Mouse (Mus musculus): Measurements from ENCODE around the gene Mex3b. TPM values are rescaled to one million over a fixed set of nuclear protein-coding genes. Genes with fewer than 3 reads are reported as not detected.

Mex3b gene
- polyA plus RNA-seq (2012; ENCODE audit: insufficient read depth, insufficient read length, missing spikeins) = 6.8 and 7.8 TPM in 2 replicates

GRCm38 (mm10) chr7:82867271-82868121 lies at the start of gene Mex3b:
Mex3b (plus strand) TSS chr7:82867333.
- Histone ChIP-seq H3K27ac (ENCODE audit: insufficient read depth, low read depth, low read length) (peak within 1 kb of the TSS; percentile 62), H3K4me1 (ENCODE audit: control insufficient read depth, insufficient read depth, low read length) (peaks cover 3% of the 10 kb centered on the region; the same call in 1 of the 2 replicates), H3K4me3 (ENCODE audit: insufficient read depth, low read length) (peak within 1 kb of the TSS; percentile 79)
- TF ChIP-seq POLR2A (IDR thresholded peaks at IDR 0.05; ENCODE audit: borderline replicate concordance, low read depth, low read length) (no peak), CTCF (IDR thresholded peaks at IDR 0.05; ENCODE audit: low read depth, low read length) (no peak)

DNA sequence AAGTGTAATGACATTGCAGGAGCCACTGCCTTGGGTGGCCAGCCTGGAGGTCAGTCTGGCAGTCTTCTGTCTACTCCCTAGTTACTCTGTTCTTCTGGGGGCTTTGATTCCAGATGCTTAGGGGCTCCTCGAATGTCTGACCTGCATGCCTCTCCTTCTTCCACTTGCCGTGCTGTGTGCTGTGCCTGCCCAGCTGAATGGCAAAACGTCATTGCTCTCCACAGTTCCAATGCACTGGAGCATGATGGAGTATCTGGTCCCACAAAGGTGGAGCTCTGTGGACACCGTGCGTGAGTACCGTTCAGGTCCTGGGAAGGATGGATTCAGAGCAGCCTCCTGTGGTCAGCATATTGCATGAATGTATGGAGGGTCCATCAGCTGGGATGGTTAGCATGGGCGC lies 47.6 kb upstream of the Mex3b start:
- H3K27ac ChIP-seq (ENCODE audit: insufficient read depth, low read depth, low read length) = no peak overlapping the region
- TF ChIP-seq CTCF (IDR thresholded peaks at IDR 0.05; ENCODE audit: low read depth, low read length) (no peak), POLR2A (IDR thresholded peaks at IDR 0.05; ENCODE audit: borderline replicate concordance, low read depth, low read length) (no peak)
- H3K4me3 ChIP-seq (ENCODE audit: insufficient read depth, low read length) = no peak overlapping the region
- peaks cover 26% of the 10 kb centered on the region for H3K4me1 ChIP-seq (ENCODE audit: control insufficient read depth, insufficient read depth, low read length)

DNA sequence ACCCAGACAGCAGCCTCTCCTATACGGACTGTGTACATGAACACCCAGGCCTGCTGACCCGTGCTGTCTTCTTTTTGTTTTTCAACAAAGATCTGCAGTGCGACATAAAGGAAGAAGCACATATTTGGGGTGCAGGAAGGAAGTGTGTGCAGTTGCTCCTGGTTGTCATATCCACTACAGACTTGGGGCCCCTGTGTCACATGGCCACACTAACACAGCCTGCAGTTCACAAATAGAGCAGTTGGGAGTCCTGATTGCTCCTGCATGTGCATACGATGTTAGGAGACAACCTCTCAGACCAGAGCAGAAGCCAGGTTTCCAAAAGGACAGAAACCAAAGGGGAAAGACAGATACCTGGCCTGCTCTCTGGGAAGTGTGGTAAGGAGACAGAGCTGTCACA lies 46.5 kb upstream of the Mex3b start:
- peak overlapping the region; percentile 7; the same call in 1 of the 2 replicates for H3K27ac ChIP-seq (ENCODE audit: insufficient read depth, low read depth, low read length)
- TF ChIP-seq POLR2A (IDR thresholded peaks at IDR 0.05; ENCODE audit: borderline replicate concordance, low read depth, low read length) (no peak), CTCF (IDR thresholded peaks at IDR 0.05; ENCODE audit: low read depth, low read length) (no peak)

DNA sequence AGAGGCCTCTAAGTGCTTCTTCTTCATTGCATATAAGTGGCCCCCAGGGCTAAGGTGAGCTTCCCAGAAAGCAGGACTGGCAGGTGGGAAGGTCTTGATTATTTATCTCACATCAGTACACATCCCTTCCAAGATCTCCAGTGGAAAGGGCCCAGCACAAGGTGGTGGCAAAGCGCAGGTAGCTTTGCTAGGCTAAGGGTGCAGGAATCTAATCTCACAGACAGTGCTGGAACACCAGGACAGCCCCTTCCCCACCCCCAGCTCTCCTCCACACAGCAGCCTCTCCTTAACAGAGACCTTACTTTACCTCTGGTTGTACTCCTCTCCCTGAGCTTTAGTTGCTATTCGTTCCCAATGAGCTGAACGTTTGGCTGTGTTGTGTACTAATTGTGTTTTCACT lies 45.6 kb upstream of the Mex3b start:
- H3K27ac ChIP-seq (ENCODE audit: insufficient read depth, low read depth, low read length) = no peak overlapping the region
- H3K4me1 ChIP-seq (ENCODE audit: control insufficient read depth, insufficient read depth, low read length) = peaks cover 22% of the 10 kb centered on the region
- TF ChIP-seq POLR2A (IDR thresholded peaks at IDR 0.05; ENCODE audit: borderline replicate concordance, low read depth, low read length) = no peak
- TF ChIP-seq CTCF (IDR thresholded peaks at IDR 0.05; ENCODE audit: low read depth, low read length) = no peak
- no peak overlapping the region for H3K4me3 ChIP-seq (ENCODE audit: insufficient read depth, low read length)

More for the DNA sequence above, 46.5 kb upstream of the Mex3b start:
- Histone ChIP-seq H3K4me1 (ENCODE audit: control insufficient read depth, insufficient read depth, low read length) (peaks cover 26% of the 10 kb centered on the region), H3K4me3 (ENCODE audit: insufficient read depth, low read length) (no peak overlapping the region)

- H3K27ac ChIP-seq (ENCODE audit: insufficient read depth, low read depth, low read length) = no peak overlapping the region
- TF ChIP-seq CTCF (IDR thresholded peaks at IDR 0.05; ENCODE audit: low read depth, low read length) (no peak), POLR2A (IDR thresholded peaks at IDR 0.05; ENCODE audit: borderline replicate concordance, low read depth, low read length) (no peak)
- no peak overlapping the region for H3K4me3 ChIP-seq (ENCODE audit: insufficient read depth, low read length)
- H3K4me1 ChIP-seq (ENCODE audit: control insufficient read depth, insufficient read depth, low read length) = peaks cover 23% of the 10 kb centered on the region
These were observed 44.6 kb upstream of the Mex3b start for GRCm38 (mm10) chr7:82822528-82822927.

GRCm38 (mm10) chr7:82828193-82828592 lies 38.9 kb upstream of the Mex3b start:
- peaks cover 21% of the 10 kb centered on the region for H3K4me1 ChIP-seq (ENCODE audit: control insufficient read depth, insufficient read depth, low read length)
- TF ChIP-seq POLR2A (IDR thresholded peaks at IDR 0.05; ENCODE audit: borderline replicate concordance, low read depth, low read length) = no peak
- no peak for TF ChIP-seq CTCF (IDR thresholded peaks at IDR 0.05; ENCODE audit: low read depth, low read length)
- peak overlapping the region; percentile 82 for H3K27ac ChIP-seq (ENCODE audit: insufficient read depth, low read depth, low read length)
- H3K4me3 ChIP-seq (ENCODE audit: insufficient read depth, low read length) = no peak overlapping the region

DNA sequence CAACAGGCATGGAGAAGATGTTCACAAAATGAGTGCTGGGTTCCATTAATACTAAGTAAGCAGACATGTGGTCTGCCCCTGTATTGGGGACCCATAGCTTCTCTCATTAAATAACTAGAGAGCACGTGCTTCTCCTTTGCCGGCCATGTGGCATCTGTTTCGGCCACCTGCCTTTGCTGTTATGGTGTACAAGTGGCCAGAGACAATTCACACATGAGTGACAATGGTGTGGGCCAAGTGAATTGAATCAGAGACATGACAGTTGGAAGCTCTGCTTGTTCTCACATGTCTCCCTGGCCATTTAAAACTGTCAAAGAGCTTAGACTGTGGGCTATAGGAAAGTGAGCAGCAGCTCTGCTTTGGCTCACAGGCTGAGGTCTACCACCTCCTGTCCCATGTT lies 37.6 kb upstream of the Mex3b start:
- Histone ChIP-seq H3K4me3 (ENCODE audit: insufficient read depth, low read length) (no peak overlapping the region), H3K4me1 (ENCODE audit: control insufficient read depth, insufficient read depth, low read length) (peaks cover 19% of the 10 kb centered on the region), H3K27ac (ENCODE audit: insufficient read depth, low read depth, low read length) (no peak overlapping the region)
- TF ChIP-seq POLR2A (IDR thresholded peaks at IDR 0.05; ENCODE audit: borderline replicate concordance, low read depth, low read length) (no peak), CTCF (IDR thresholded peaks at IDR 0.05; ENCODE audit: low read depth, low read length) (no peak)

- no peak overlapping the region for H3K4me3 ChIP-seq (ENCODE audit: insufficient read depth, low read length)
- TF ChIP-seq POLR2A (IDR thresholded peaks at IDR 0.05; ENCODE audit: borderline replicate concordance, low read depth, low read length) = no peak
- no peak for TF ChIP-seq CTCF (IDR thresholded peaks at IDR 0.05; ENCODE audit: low read depth, low read length)
These were observed 32.7 kb upstream of the Mex3b start for GRCm38 (mm10) chr7:82834471-82834870.

GRCm38 (mm10) chr7:82838414-82838813 lies 28.7 kb upstream of the Mex3b start:
- no peak overlapping the region for H3K4me3 ChIP-seq (ENCODE audit: insufficient read depth, low read length)
- TF ChIP-seq POLR2A (IDR thresholded peaks at IDR 0.05; ENCODE audit: borderline replicate concordance, low read depth, low read length) = no peak
- TF ChIP-seq CTCF (IDR thresholded peaks at IDR 0.05; ENCODE audit: low read depth, low read length) = no peak
- peak overlapping the region; percentile 52 for H3K27ac ChIP-seq (ENCODE audit: insufficient read depth, low read depth, low read length)
- peaks cover 17% of the 10 kb centered on the region for H3K4me1 ChIP-seq (ENCODE audit: control insufficient read depth, insufficient read depth, low read length)

More at GRCm38 (mm10) chr7:82834471-82834870, 32.7 kb upstream of the Mex3b start:
- Histone ChIP-seq H3K4me1 (ENCODE audit: control insufficient read depth, insufficient read depth, low read length) (peaks cover 19% of the 10 kb centered on the region), H3K27ac (ENCODE audit: insufficient read depth, low read depth, low read length) (no peak overlapping the region)
